Mouse (Mus musculus): Measurements from ENCODE around the gene Mef2a. TPM values are rescaled to one million over a fixed set of nuclear protein-coding genes. Genes with fewer than 3 reads are reported as not detected.

The Mef2a gene
- polyA plus RNA-seq, 1 experiment from 2014 or later = 22.4 TPM

GRCm38 (mm10) chr7:67230640-67231140 lies 142.0 kb downstream of the Mef2a start:
- no peak overlapping the region for H3K4me3 ChIP-seq
- H3K27me3 ChIP-seq (ENCODE audit: poor library complexity, severe bottlenecking) = no peaks in the 10 kb centered on the region
- peaks cover 39% of the 10 kb centered on the region for H3K36me3 ChIP-seq (replicated peaks)
- H3K27ac ChIP-seq = no peak overlapping the region
- no peaks in the 10 kb centered on the region for H3K9me3 ChIP-seq
- DNase-seq (ENCODE audit: extremely low spot score, low spot score) = no peak
- 86% methylated on average over 3 of the region's 3 CpGs for WGBS
- H3K4me1 ChIP-seq = no peaks in the 10 kb centered on the region

GRCm38 (mm10) chr7:67230221-67230620 lies 142.4 kb downstream of the Mef2a start:
- WGBS = 90% methylated on average over 3 of the region's 3 CpGs
- Histone ChIP-seq H3K4me1 (no peaks in the 10 kb centered on the region), H3K27me3 (ENCODE audit: poor library complexity, severe bottlenecking) (no peaks in the 10 kb centered on the region), H3K9me3 (no peaks in the 10 kb centered on the region), H3K27ac (no peak overlapping the region), H3K4me3 (no peak overlapping the region), H3K36me3 (replicated peaks) (peaks cover 34% of the 10 kb centered on the region)
- DNase-seq (ENCODE audit: extremely low spot score, low spot score) = no peak

- DNase-seq (ENCODE audit: extremely low spot score, low spot score) = no peak
- Histone ChIP-seq H3K36me3 (replicated peaks) (peaks cover 29% of the 10 kb centered on the region), H3K27me3 (ENCODE audit: poor library complexity, severe bottlenecking) (no peaks in the 10 kb centered on the region), H3K9me3 (no peaks in the 10 kb centered on the region), H3K4me1 (no peaks in the 10 kb centered on the region), H3K27ac (no peak overlapping the region), H3K4me3 (no peak overlapping the region)
- 89% methylated on average over 3 of the region's 3 CpGs for WGBS
Observed at GRCm38 (mm10) chr7:67229701-67230100, 143.0 kb downstream of the Mef2a start.

- Histone ChIP-seq H3K27me3 (ENCODE audit: poor library complexity, severe bottlenecking) (no peaks in the 10 kb centered on the region), H3K9me3 (no peaks in the 10 kb centered on the region), H3K4me3 (no peak overlapping the region), H3K27ac (no peak overlapping the region), H3K36me3 (replicated peaks) (peaks cover 22% of the 10 kb centered on the region), H3K4me1 (no peaks in the 10 kb centered on the region)
- WGBS = 77% methylated on average over 5 of the region's 5 CpGs
- DNase-seq (ENCODE audit: extremely low spot score, low spot score) = peak; percentile 29
Observed at GRCm38 (mm10) chr7:67228891-67229602, 143.6 kb downstream of the Mef2a start.

- H3K27ac ChIP-seq = no peak overlapping the region
- H3K4me3 ChIP-seq = no peak overlapping the region
- 62% methylated on average over 3 of the region's 3 CpGs for WGBS
- H3K9me3 ChIP-seq = no peaks in the 10 kb centered on the region
- no peak for DNase-seq (ENCODE audit: extremely low spot score, low spot score)
- H3K4me1 ChIP-seq = peaks cover 6% of the 10 kb centered on the region
- H3K36me3 ChIP-seq (replicated peaks) = peaks cover 22% of the 10 kb centered on the region
- H3K27me3 ChIP-seq (ENCODE audit: poor library complexity, severe bottlenecking) = no peaks in the 10 kb centered on the region
Observed at GRCm38 (mm10) chr7:67228390-67228789, 144.3 kb downstream of the Mef2a start.

- H3K27ac ChIP-seq = no peak overlapping the region
- peaks cover 13% of the 10 kb centered on the region for H3K4me1 ChIP-seq
- H3K27me3 ChIP-seq (ENCODE audit: poor library complexity, severe bottlenecking) = no peaks in the 10 kb centered on the region
- 81% methylated on average over 1 of the region's 1 CpGs for WGBS
- H3K9me3 ChIP-seq = no peaks in the 10 kb centered on the region
- DNase-seq (ENCODE audit: extremely low spot score, low spot score) = no peak
- no peak overlapping the region for H3K4me3 ChIP-seq
- peaks cover 21% of the 10 kb centered on the region for H3K36me3 ChIP-seq (replicated peaks)
Observed at GRCm38 (mm10) chr7:67227538-67227937, 145.1 kb downstream of the Mef2a start.

GRCm38 (mm10) chr7:67225943-67226625 lies 146.6 kb downstream of the Mef2a start:
- peaks cover 16% of the 10 kb centered on the region for H3K36me3 ChIP-seq (replicated peaks)
- no peaks in the 10 kb centered on the region for H3K27me3 ChIP-seq (ENCODE audit: poor library complexity, severe bottlenecking)
- no peak overlapping the region for H3K27ac ChIP-seq
- no peak for DNase-seq (ENCODE audit: extremely low spot score, low spot score)
- WGBS = 92% methylated on average over 15 of the region's 15 CpGs
- H3K9me3 ChIP-seq = no peaks in the 10 kb centered on the region
- peaks cover 18% of the 10 kb centered on the region for H3K4me1 ChIP-seq
- no peak overlapping the region for H3K4me3 ChIP-seq

- Histone ChIP-seq H3K27me3 (ENCODE audit: poor library complexity, severe bottlenecking) (no peaks in the 10 kb centered on the region), H3K36me3 (replicated peaks) (peaks cover 16% of the 10 kb centered on the region), H3K9me3 (no peaks in the 10 kb centered on the region), H3K4me3 (peak within 1 kb of the TSS; percentile 78), H3K4me1 (peaks cover 18% of the 10 kb centered on the region), H3K27ac (peak within 1 kb of the TSS; percentile 85)
- peak; percentile 93 for DNase-seq (ENCODE audit: extremely low spot score, low spot score)
- 5% methylated on average over 31 of the region's 31 CpGs for WGBS
Observed at GRCm38 (mm10) chr7:67222220-67222862, 150.3 kb downstream of the Mef2a start, which contains the start of gene Lysmd4. TSS of gene Lysmd4 (plus strand) at chr7:67222544.

GRCm38 (mm10) chr7:67217025-67217424 lies 155.6 kb downstream of the Mef2a start:
- WGBS = 65% methylated on average over 3 of the region's 3 CpGs
- H3K9me3 ChIP-seq = no peaks in the 10 kb centered on the region
- H3K27ac ChIP-seq = no peak overlapping the region
- no peak overlapping the region for H3K4me3 ChIP-seq
- DNase-seq (ENCODE audit: extremely low spot score, low spot score) = peak; percentile 55
- H3K36me3 ChIP-seq (replicated peaks) = no peaks in the 10 kb centered on the region
- H3K27me3 ChIP-seq (ENCODE audit: poor library complexity, severe bottlenecking) = no peaks in the 10 kb centered on the region
- H3K4me1 ChIP-seq = peaks cover 6% of the 10 kb centered on the region

- Histone ChIP-seq H3K36me3 (replicated peaks) (no peaks in the 10 kb centered on the region), H3K27me3 (ENCODE audit: poor library complexity, severe bottlenecking) (no peaks in the 10 kb centered on the region), H3K9me3 (no peaks in the 10 kb centered on the region), H3K27ac (no peak overlapping the region), H3K4me1 (peaks cover 10% of the 10 kb centered on the region), H3K4me3 (no peak overlapping the region)
- no peak for DNase-seq (ENCODE audit: extremely low spot score, low spot score)
- 89% methylated on average over 6 of the region's 6 CpGs for WGBS
Observed at GRCm38 (mm10) chr7:67216351-67216750, 156.3 kb downstream of the Mef2a start.

GRCm38 (mm10) chr7:67213589-67213988 lies 159.1 kb downstream of the Mef2a start:
- 84% methylated on average over 1 of the region's 1 CpGs for WGBS
- no peak for DNase-seq (ENCODE audit: extremely low spot score, low spot score)

GRCm38 (mm10) chr7:67211971-67212370 lies 160.7 kb downstream of the Mef2a start:
- DNase-seq (ENCODE audit: extremely low spot score, low spot score) = no peak
- Histone ChIP-seq H3K9me3 (no peaks in the 10 kb centered on the region), H3K4me1 (peaks cover 14% of the 10 kb centered on the region), H3K4me3 (no peak overlapping the region), H3K36me3 (replicated peaks) (no peaks in the 10 kb centered on the region), H3K27ac (no peak overlapping the region), H3K27me3 (ENCODE audit: poor library complexity, severe bottlenecking) (no peaks in the 10 kb centered on the region)
- WGBS = 70% methylated on average over 4 of the region's 4 CpGs

More at GRCm38 (mm10) chr7:67213589-67213988, 159.1 kb downstream of the Mef2a start:
- H3K4me3 ChIP-seq = no peak overlapping the region
- no peaks in the 10 kb centered on the region for H3K9me3 ChIP-seq
- H3K4me1 ChIP-seq = peaks cover 14% of the 10 kb centered on the region
- H3K36me3 ChIP-seq (replicated peaks) = no peaks in the 10 kb centered on the region
- no peaks in the 10 kb centered on the region for H3K27me3 ChIP-seq (ENCODE audit: poor library complexity, severe bottlenecking)
- H3K27ac ChIP-seq = no peak overlapping the region

- DNase-seq (ENCODE audit: extremely low spot score, low spot score) = no peak
- WGBS = 70% methylated on average over 6 of the region's 6 CpGs
- H3K27me3 ChIP-seq (ENCODE audit: poor library complexity, severe bottlenecking) = no peaks in the 10 kb centered on the region
Observed at GRCm38 (mm10) chr7:67211341-67211740, 161.3 kb downstream of the Mef2a start.

More at GRCm38 (mm10) chr7:67211341-67211740, 161.3 kb downstream of the Mef2a start:
- no peak overlapping the region for H3K4me3 ChIP-seq
- no peak overlapping the region for H3K27ac ChIP-seq
- peaks cover 14% of the 10 kb centered on the region for H3K4me1 ChIP-seq
- no peaks in the 10 kb centered on the region for H3K36me3 ChIP-seq (replicated peaks)
- H3K9me3 ChIP-seq = no peaks in the 10 kb centered on the region
